Mouse (Mus musculus) brain, embryonic 14.5 days (tissue): ENCODE results near the gene Krt83.

Source experiments
- CTCF ChIP-seq: fragments of 200-500 bp; IDR thresholded peaks from 2 replicates; pipeline ENCODE4 v1.5.1; 2012; ENCODE audit warnings: inconsistent platforms, mild to moderate bottlenecking, moderate library complexity, borderline replicate concordance; ENCODE audit not compliant: insufficient read depth, insufficient read length; ENCODE audit errors: extremely low read depth
- POLR2A ChIP-seq: fragments of 200-500 bp; IDR thresholded peaks from 2 replicates; pipeline ENCODE4 v1.6.1; 2012; ENCODE audit warnings: mild to moderate bottlenecking, inconsistent platforms, borderline replicate concordance; ENCODE audit not compliant: poor library complexity, insufficient read depth, insufficient read length, severe bottlenecking; ENCODE audit errors: extremely low read depth

DNA sequence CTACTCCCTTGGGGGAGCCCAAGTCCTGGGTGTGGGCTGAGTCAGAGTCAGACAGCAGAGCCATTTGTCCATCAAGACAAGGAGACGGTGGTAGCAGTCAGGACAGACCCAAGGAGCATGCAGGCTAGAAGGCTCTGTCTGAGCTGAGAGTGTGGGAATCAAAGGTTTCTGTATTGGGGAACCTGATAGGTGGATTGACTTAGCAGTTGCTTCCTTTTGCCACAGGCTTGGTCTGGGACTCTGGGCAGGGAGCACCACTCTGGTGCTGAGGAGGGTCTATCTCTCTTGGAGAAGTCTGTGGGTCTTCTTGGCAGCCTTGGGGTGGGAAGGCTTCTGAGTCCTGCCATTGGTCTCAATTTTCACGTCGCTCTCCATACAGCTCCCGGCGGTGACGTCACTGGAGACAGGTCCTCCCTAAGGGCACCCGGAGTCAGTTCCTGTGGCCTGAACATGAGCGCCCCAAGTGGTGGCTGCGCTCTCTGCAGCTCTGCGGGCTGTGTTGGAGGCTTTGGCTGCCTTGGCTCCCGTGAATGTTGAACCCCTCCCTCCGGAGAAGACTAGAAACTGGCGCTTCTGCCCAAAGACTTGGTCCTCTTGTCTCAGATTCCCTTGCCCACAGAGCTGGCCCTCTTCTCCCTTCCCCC lies 38.1 kb downstream of the Krt83 start:
- peak; percentile 77 for TF ChIP-seq CTCF
- TF ChIP-seq POLR2A = no peak
